Mouse (Mus musculus) frontal cortex, postnatal 14 days (tissue): ENCODE data around the gene Ints2.
"Not testable (repeated sequence)": the region's sequence is repeated elsewhere in the genome, so short reads cannot be mapped to it uniquely, and the experiment has no call there.

Experiments used
- DNase-seq, 2 experiments: peaks; one replicate each; pipeline ENCODE4 v3.0.0; 2022; ENCODE audit warnings: low spot score in 2 of 2

Ints2 gene

DNA sequence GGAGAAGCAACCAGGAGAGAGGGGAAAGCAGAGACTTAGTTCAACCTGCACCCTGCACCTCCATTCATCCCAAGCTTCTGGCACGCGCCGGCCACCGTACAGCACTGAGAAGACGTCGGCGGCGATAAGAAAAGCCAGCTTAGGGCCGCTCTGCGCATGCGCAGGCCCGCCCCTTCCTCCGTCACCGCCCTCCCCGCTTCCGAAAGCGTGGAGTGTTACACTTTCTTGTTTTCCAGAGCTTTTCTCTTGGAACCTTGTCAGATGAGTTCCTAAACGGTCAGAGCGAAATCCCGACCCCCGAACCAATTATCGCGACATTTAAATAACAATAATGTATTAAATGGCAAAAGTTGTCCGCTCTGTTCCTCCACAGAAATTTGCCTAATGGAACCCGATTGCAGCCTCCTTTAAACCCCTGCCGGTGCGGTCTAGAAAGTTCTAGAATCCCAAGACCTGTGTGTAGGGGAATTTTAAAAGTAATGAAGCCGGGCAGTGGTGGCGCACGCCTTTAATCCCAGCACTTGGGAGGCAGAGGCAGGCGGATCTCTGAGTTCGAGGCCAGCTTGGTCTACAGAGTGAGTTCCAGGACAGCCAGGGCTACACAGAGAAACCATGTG, at the start of gene Ints2:
TSS of gene Ints2 (minus strand) at position 116 of the 617 bp plus-strand sequence.
- DNase-seq, result peak; percentile 91 to 95

DNA sequence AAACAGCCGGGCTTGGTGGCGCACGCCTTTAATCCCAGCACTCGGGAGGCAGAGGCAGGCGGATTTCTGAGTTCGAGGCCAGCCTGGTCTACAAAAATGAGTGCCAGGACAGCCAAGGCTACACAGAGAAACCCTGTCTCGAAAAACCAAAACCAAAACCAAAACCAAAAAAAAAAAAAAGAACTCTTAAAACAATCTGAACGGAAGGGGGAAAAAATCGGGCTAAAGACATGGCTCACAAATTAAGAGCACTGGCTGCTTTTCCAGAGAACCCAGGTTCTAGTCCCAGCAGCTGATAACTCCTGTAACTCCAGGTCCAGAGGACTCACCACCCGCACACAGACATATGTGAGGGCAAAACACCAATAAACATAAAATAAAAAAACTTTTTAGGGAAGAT, 34.8 kb upstream of the Ints2 start:
- DNase-seq, result not testable (repeated sequence)

DNA sequence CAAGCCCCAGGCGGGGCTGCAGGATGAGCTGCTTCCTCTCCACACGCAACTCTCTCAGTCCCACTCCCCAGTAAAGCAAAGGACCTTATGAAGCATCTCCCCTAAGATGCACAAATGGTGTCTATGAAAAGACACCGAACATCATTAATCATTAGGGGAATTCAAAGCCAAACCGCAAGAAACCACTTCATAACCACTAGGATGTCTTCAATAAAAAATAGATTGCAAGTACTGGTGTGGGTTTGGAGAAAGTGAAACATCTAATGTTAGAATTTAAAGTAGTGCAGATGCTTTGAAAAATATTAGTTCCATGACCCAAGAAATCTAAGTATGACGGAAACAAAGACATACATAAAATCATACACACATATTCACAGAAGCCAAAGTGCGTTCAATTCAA, 34.3 kb upstream of the Ints2 start:
- DNase-seq, result no peak

DNA sequence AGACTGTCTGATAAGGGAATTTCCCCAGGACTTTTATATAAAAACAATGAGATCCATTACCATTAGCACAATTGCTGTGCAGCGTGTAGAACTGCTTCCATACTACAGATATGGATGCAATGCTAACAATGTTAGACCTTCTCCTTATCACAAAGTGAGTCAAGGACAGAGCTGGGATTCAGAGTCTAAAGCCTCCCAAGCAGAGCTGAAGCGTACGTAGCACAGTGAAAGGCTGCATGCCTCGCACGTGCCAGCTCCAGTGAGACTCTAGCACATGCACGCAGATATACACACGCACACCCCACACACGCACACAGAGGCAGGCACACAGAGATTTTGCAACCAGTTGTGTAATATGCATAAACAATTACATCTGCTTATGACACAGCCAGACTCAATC, 28.4 kb upstream of the Ints2 start:
- DNase-seq, result no peak

DNA sequence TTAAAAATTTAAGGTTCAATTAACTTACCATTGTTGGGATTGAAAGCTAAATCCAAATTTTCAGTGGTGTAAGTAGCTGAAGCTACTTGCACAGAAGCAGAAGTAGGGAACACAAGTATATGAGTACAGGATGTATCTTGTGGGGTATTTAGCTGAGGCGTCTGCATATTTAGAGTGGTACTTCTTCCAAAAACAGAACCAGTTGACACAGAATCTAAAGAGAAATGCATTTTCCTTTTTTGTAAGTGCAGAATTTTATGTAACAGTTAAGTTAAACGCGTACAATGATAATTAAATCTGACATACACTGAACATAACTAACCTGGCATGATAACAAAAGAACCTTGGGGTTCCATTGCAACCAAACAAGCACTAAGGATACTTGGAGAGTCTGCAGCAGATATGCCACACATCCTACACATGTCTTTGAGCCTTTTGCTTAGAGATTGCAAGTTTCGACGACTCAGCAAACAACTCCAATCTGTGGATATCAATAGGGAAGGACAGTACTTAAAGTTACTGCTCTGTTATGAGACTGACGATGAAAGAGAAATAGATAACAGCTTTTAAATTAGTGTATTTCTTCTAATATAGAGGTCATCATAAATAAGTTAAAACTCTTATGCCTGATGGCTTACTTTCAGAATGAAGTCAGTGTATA, 21.2 kb upstream of the Ints2 start:
- no peak for DNase-seq

DNA sequence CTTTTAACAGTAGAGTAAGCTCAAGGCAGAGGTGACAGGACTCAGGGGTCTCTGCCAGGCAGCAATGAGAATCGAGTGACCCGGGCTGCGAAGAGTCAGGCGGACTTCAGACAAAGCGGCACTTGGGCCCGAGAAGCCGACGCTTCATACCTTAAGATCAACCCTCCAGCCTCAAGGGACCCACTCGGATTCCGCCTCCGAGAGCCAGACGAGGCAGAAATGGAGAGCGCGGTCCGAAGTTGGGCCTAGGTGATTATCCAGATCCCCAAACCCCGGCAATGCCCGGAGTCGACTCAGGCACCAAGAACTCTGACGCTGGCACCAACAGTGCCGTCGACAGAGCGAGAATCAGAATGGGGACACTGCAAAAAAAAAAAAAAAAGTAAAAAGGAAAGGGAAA, 321 bp downstream of the Ints2 start:
- no peak for DNase-seq

DNA sequence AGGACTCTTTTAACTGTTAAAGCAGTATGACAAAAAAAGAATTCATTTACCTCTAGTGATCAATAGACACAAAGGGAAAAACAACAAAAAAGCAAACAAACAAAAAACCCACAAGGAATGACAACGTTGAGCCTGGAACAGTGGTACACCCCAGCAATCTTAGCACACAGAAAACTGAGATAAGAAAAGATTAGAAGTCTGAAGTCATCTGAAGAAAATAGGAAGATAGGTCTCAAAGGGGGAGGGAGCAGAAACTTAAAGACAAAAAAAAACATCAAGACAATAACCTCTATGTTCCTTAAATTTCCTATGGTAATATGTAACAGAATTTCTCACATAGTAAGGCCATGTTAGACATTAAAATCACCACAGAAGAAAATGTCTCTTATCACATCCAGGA, 4.0 kb downstream of the Ints2 start:
- no peak for DNase-seq

DNA sequence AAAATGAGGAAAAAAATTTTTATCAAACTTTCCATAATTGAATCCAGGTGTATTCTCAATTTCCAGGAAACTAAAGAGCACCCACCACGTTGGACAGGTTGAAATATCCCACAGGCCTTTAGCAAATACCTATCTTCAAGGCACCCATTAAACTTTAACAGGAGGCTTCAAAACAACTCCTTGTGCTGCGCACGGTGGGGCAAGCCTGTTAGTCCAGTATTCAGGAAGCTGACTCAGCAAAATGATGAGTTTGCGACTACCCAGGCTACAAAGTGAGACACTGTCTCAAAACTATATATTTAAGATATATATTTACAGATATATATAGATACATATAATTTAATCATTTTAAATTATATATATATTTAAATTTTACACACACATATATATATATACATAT, 24.9 kb downstream of the Ints2 start:
- DNase-seq, result no peak

DNA sequence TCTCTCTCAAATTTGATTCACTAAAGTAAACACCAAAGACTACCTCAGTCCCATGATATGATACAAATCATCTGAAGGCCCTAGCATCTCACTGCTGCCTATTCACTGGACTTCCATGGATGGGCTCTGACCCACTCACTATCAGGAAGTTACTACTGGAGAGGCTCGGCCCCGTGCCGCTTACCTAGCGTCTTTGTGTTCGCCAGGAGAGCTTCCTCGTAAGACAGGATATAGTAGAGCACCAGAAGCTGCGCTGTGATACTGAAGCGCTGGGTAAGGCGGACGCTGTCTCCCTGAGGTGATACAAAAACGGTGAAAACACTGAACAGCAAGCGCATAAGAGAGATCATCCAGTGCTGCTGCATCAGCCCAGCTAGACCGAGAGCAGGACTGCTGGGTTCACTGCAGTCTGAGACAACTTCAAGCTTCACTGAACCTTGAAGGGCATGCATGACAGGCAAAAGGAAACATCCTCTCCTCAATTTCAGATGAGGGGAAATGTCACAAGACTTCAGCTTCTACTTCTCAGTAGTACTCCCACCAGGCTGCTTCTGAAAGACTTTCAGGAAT, 25.5 kb downstream of the Ints2 start:
- DNase-seq, result no peak

DNA sequence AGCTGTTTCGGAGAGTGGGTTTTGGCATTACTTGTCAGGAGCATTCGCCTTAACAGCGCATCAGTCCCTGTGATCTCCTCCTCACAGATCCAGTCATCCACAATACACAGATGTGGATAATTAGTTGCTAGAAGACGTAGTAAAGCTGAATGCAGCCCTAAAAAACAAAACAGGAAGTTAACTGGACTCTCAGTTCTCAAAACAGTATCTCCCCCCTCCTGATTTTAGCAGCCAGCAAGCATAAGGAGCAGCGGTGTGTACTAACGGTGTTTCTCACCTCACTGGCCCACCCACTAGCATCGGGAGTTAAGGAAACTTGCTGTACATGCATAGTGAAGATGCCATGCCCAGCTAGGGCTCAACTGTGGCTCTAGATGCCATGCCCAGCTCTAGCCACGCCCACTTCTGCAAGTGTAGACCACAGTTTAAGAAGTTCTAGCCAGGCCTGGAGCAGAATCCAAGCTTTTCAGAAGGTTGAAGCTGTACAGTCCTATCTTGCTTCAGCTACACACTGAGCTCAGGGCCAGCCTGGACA, 30.7 kb downstream of the Ints2 start:
- DNase-seq, result no peak

DNA sequence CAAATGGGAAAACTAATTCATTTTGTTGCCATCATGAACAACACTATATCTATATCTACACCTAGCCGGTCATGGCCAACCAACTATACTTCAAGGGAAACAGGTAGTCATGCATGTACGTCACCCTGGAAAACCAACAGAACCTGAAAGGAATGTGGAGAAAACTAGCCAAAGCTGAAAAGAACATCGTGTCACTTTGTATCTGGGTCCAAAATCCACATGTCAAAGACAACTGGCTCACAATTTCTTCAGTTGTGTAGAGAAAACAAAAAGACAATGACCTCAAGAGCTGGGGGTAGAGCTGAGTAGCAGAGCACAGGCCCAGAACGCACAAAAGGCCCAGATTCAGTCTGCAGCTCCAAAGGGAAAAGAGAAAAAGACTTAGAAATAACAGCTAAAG, 31.6 kb downstream of the Ints2 start:
- DNase-seq, result no peak

DNA sequence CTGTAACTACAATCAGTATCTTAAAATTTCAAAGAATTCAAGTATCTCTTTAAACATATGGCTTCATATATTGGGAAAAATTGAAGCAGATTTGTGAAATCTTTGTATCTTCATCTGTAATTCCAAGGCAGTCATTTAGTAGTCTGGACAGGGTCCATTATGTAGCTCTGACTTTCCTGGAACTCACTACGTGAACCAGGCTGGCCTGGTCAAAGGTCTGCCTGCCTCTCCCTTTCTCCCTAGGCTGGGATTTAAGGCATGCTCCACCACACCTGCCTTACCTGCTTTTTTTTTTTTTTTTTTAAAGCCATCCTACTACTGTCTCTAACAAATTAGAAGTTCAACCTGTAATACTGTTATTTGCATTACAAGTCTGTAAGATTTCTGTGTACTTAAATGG, 45.6 kb downstream of the Ints2 start:
- no peak for DNase-seq

DNA sequence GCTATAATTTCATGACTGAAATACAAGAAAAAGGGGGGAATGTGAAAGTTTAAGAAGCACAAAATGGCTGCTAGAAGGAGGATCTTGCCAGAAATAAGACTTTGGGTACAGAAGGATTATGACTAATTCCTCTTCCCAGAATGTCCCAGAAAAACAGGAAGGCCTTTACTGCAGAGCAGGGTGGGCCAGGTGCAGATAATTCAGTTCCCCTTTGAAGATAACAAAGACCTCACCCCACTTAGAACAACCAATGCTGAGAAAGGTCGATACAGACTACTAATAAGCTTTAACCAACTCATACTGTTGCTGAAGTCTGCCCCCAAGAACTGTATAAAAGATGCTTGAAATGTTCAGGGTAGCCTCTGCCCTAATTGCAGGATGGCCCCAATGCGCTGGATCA, 48.3 kb downstream of the Ints2 start:
- no peak for DNase-seq

DNA sequence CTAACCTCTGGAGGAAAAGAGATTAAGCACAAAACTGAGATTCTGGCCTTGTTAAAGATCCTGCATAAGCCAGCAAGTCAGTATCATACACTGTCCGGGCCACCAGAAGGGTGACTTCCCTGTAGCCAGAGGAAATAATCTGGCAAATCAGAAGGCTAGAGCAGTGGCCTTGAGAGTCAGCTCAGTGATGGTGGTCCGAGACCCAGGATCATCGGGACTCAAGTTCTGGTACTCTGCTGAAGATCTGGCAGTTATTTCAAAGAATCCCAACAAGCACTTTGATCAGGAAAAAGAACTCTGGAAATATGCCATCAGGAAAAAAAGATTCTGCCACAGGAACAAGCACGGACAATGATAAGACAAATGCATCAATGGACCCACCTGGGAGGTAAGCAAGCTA, 51.5 kb downstream of the Ints2 start:
- no peak for DNase-seq

DNA sequence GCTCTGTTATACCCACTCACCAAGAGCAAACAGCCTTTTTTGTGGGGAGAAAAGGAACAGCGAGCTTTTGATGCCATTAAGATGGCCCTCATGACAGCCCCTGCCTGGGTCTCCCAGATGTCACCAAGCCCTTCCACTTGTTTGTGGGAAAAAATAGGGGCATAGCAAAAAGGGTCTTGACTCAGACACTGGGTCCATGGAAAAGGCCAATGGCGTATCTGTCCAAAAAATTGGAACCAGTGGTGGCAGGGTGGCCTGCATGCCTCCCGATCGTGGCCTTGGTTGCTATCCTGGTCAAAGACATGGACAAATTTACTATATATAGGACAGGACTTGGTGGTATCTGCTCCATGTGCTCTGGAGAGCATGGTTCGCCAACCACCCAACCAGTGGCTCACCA, 52.3 kb downstream of the Ints2 start:
- no peak for DNase-seq

DNA sequence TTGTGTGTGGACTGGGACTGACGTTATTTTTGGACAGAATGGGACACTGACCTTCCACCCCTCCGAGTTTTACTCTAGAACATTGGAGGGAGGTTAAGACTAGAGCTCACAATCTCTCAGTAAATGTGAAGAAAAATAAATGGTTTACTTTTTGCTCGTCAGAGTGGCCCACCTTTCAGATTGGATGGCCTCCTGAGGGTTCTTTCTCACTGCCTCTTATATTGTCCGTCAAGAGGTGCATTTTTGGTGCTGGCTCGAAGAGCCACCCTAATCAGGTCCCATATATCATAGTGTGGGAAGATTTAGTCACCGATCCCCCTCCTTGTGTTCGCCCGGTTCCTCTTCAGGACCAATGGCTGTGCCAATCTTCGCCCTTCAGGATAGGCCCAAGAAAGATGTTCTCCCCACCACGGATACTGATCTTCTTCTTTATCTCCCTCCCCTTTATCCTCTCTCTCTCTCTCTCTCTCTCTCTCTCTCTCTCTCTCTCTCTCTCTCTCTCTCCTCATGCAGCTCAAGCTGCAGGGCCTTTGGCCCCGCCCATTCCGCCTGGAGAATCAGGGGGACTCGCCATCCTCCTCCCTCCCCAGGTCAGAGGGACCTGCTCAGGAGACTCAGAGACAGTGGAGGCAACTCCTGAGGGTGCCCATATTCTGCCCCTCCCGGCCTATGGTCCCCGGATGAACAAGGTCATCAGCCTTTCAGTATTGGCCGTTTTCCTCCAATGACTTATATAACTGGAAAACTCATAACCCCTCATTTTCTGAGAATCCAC, 55.3 kb downstream of the Ints2 start:
- DNase-seq, result no peak

DNA sequence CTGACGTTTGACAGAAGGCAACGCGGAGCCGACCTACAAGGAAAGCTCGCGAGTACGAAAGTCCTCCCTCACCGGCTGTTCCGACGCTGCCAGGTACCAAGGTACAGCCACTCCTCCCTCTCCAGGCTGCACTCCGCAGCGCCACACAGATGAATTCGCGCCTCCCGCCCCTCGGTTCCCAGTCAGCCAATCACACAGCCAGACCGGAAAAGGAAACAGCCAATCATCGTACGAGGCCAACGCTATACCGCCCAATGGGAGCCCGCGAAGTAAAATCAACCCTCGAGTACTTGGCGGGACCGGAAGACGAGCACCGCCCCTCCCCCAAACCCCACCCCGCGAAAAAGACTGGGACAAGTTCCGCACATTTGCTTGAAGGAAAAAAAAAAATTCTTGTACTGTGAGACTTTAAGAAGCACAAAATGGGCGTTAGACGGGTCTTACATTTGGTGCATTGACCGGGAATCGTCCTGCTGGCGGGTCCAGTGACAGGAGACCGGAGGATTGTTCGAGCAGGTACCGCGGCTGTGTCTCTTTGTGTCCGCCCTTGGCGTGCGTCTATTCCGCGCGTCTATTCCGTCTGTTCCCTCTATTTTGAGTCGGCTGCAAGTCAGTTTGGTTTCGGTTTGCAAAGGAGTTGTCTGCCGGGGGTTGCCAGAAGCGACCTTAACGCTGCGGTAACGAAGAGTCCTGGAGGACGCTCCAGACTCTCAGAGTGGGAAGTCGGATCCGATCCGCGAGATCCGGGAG, 56.2 kb downstream of the Ints2 start, which contains the start of gene Brip1:
TSS of gene Brip1 (minus strand) at position 157 of the 750 bp plus-strand sequence.
- peak; percentile 85 to 88 for DNase-seq

DNA sequence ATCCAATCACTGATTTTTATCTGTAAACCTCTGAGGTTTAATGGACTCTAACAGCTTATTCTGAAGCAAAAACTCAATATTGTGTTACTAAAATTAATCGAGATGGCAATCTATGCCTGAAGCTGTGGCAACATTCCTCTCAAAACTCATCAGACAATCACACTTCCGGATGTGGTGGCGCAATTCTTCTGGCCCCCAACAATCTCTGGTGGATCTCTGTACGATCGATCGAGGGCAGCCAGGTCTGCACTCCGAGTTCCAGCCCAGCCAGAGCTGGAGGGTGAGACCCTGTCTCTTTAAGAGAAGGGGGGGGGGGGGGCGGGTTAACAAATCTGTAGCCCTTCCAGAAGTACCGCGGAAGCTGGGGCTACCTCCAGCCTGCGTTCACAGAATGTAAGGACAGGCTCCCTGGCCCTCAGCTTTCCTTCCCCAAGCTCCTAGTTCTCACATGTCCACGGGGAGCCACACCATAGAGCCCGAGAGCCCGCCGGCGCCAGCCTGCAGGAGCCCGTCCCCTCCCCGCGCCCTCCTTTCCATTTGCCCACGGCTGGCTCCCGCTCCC, 56.8 kb downstream of the Ints2 start:
- no peak for DNase-seq

DNA sequence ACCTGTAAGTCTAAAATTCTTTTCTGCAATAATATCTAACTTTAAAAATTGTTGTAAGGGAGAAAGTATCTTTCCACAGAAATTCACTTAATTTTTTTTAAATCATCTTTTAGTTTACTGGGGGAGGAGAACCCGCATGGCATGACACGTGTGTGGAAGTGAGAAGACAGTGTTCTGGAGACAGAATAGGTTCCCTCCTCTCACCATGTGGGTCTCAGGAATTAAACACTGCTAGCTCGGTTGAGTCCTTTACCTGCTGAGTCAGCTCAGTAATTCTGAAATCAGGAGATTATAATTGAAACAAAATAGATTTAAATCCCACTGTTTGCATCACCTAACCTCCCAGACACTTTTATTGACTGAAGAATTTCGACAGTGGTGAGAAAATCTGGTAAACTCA, 57.6 kb downstream of the Ints2 start:
- no peak for DNase-seq

DNA sequence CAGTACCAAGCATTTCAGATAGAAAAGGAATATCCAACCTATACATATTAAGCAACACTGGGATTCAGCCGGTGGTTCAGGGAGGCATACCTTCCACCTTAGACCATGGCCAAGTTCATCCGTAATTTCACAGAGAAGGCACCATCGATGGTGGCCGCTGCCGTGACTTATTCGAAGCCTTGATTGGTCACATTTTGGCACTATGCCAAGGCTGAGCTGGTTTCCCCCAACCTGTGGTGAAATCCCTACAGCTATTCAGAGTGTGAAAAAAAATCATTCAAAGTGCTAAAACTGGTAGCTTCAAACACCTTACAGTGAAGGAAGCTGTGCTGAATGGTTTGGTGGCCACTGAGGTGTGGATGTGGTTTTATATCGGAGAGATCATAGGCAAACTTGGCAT, 72.2 kb downstream of the Ints2 start:
- not testable (repeated sequence) for DNase-seq

DNA sequence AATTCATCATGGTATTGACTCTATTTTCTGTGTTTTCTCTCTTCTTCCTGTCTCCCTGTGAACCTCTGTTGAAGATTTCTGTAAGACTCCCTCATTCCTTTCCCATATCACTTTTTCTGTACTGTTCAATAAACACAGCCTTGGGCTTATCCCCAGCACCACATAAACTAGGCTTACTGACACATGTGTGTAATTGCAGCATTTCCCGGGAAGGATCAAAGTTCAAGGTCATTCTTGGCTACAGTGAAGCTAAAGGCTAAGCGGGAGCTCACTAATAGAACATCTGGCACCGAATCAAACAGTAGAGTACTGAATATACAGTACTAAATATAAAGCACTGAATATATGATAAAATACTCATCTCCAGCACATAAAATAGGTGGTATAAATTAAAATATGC, 81.5 kb downstream of the Ints2 start:
- DNase-seq, result no peak
